Mouse (Mus musculus) layer of hippocampus, postnatal 10 days (tissue): ENCODE results near the gene Pigv. TPM values are rescaled to one million over a fixed set of nuclear protein-coding genes. Genes with fewer than 3 reads are reported as not detected.
A peak's percentile ranks its signal among the peaks of the same experiment; 100 is the strongest.
"Not testable (repeated sequence)": the region's sequence is repeated elsewhere in the genome, so short reads cannot be mapped to it uniquely, and the experiment has no call there.

Experiments used
- DNase-seq, 2 experiments: peaks; one replicate each; pipeline ENCODE4 v3.0.0; 2021; ENCODE audit warnings: low spot score in 2 of 2
- total RNA-seq, 2 experiments: library from RNA; stranded (reverse); gene quantifications; 2 replicates each; pipeline ENCODE4 v1.2.3; 2021

Gene Pigv
- total RNA-seq, 2 experiments from 2014 or later: 9.2 to 10.8 TPM

GRCm38 (mm10) chr4:133673666-133674330, 1.4 kb upstream of the Pigv start:
- peak; percentile 53 to 56 for DNase-seq

GRCm38 (mm10) chr4:133672845-133673647, 599 bp upstream of the Pigv start:
- peak in 1 of 2 experiments; percentile 34 for DNase-seq

- peak; percentile 83 to 91 for DNase-seq
Observed at GRCm38 (mm10) chr4:133671184-133671880, 1.1 kb downstream of the Pigv start.

DNA sequence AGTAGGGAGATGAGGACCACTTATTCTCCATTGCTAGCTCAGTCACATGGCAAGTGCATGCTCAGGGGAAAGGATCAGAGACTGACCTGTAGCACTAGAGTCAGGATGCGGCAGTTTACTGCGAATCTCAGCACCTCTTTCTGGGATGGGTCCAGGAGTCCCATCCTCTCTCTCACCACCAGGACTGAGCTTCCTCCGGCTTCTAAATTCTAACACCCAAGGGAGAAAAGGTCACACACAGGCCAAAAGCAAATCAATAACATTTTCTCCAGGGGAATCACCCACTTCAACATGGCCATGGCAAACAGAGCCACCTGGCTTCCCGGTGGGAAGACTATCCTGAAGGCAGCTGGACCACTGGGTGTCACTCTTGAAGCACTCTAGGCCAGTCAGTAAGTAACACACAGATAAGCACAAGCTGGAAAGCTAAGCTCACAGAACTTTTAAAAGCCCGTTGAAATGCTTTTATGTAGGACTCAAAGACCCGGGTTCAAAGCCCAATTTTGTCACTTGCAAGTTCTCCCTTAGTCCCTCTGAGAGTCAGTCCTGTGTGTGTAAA, 2.7 kb downstream of the Pigv start:
- DNase-seq: no peak

DNA sequence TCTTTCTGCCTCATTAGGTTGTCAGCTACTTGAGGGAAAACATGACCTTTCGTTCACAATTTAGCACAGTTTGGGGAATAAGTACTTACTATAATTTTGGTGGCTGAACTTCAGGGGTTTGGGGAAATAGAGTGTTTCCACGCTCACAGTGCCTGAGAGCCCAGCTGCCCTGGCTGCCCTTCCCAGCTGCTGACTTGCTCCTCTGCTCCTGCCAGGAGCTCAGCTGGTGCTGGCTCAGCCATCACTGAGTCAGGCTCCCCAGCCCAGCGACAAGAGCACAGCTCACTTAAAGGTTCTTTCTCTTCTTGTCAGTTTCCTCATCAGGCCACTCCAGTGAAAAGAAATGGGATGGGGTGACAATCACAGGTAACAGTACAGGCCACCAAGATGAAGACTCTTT, 3.9 kb downstream of the Pigv start:
- DNase-seq: no peak

- DNase-seq: no peak
Observed at GRCm38 (mm10) chr4:133666199-133666598, 6.2 kb downstream of the Pigv start.

GRCm38 (mm10) chr4:133665118-133665517, 7.3 kb downstream of the Pigv start:
- DNase-seq: peak in 1 of 2 experiments; percentile 60

DNA sequence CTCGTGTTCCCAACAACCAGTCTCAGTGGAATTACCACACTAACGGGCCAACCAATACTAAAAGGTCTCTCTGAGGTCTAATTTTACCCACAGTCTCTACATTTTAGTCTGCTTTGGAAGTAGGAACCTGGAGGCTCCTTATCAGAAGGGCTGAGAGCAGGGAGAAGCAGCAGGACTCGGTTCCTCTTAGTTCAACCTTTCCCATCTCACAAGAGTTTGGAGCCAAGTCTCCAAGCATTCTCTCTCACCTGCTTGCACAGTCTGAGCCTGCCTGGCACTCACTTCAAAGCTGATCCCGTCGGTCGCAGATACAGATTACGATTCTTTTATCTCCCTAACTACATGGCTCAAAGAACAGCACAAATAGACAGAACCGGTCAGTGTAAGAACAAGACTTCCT, 9.5 kb downstream of the Pigv start:
- DNase-seq: no peak

DNA sequence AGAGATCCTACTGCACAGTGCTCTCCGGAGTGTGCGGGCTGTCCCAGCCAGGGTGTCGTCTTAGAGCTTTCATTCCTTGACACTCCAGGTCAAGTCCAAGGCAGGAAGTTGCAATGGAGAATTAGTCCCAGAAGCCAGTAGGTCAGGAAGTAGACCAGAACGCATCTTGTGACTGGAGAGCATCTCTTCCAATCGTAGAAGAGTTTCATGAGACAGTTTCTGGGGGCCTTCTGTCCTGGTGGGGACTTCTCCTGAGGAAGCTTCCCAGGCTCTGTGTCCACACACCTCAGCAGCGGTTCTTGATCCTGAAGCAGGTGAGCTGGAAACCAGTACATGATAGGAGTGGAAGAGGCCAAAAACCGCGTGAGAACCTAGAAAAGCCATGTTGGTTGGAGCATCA, 10.0 kb downstream of the Pigv start:
- no peak for DNase-seq

DNA sequence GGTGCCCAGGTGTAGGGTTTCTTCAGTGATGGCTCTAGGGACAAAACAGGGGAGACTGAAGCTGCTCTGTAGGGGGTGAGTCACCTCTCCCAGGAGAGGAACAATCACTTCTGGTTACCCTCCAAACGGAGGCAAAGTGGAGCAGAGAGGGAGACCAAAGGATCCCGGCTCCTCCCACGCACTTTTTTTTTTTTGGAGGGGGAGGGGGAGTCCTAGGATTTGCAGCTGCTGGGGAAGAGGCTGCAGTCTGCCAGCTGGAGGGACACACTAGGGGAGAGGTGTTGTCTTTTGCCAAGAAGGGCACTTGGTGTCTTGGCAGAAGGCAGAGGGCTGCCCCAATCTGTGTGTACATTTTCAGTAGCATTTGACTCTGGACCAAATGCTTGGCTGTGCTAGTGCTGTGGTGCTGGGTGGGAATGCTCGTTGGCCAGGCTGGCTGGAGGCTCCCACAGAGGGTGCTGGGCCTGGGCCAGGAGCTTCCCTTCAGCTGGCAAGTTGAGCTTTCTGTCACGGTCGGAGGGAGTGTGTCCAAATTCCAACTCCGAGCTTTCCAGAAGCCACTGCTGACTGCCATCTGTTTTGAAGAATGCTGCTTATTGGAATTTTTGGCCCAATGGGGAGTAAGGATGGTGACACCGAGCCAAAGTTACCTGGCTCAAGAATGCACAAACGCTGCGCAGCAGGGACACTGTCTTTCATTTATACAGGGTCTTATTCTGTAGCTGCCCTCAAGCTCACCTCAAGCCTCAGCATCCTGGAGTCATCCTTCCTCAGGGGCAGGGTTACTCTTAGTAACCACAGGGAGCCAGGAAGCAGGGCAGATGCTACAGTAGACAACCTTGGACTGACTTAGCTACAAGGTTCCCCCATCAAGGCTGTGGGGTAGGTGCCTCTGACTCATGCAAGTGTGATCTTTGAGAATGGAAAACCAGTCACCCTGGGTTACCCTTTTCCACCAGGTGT, 12.0 kb downstream of the Pigv start:
- peak; percentile 89 to 91 for DNase-seq

DNA sequence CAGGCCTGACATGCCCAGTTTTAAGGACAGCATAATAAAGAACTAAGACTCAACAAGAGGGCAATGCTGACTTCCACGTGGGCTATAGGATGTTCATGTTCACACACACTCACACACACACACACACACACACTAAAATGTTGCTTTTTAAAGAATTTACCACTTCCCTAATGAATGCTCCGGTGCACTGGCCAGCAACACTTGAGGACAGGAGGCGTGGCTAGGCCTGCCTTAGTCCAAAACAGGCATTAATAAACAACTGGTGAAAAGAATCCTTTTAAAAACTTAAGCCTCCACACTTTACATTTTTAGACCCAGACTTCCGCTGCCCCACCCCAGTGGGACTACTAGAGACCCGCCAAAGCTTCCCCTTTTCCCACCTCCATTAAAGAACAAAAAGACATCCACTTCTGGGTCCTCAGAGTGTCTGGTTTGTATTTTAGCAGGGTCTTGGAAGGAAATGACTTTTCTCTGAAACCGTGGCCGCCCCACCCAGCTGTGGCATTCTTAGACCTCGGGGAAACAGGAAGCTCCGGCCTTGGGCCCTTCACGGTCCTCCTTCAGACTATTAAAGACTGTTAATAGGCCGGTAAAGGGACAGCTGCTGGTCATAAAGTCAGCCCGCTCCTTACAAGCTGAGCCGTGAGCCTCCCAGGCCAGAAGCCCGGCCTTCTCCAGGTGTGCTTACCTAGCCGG, 12.8 kb downstream of the Pigv start:
- peak in 1 of 2 experiments; percentile 33 for DNase-seq

- no peak for DNase-seq
Observed at GRCm38 (mm10) chr4:133658729-133659128, 13.7 kb downstream of the Pigv start.

DNA sequence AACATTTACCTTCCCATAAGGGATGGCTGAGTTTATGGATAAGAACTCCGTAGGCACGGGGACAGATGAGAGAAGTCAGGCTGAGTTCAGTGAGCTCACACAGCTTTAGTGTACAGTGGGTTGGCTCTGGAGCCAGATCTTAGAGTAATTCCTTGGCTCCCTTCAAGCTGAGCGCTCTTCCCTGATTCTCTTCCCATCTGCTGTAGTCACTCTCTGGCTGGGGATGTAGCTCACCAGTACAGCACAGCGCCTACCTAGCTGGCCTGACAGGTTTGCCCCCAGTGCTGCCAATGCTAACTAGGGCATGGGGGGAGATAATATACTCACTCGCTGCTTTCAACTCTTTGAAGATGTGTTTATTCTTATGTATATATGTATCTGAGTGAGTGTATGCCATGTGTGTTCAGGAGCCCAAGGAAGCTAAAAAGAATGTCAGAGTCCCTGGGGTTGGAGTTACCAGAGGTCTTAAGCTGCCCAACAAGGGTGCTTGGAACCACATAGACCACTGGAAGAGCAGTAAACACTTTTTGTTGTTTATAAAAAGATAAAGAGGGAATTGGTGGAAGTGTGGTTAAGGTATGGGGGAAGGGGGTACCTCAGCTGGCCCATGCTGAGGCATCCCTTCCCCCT, 14.5 kb downstream of the Pigv start:
- no peak for DNase-seq

GRCm38 (mm10) chr4:133656997-133657396, 15.4 kb downstream of the Pigv start:
- no peak for DNase-seq

GRCm38 (mm10) chr4:133656294-133656693, 16.2 kb downstream of the Pigv start:
- no peak for DNase-seq

- DNase-seq: not testable (repeated sequence)
Observed at GRCm38 (mm10) chr4:133654070-133654469, 18.4 kb downstream of the Pigv start.

DNA sequence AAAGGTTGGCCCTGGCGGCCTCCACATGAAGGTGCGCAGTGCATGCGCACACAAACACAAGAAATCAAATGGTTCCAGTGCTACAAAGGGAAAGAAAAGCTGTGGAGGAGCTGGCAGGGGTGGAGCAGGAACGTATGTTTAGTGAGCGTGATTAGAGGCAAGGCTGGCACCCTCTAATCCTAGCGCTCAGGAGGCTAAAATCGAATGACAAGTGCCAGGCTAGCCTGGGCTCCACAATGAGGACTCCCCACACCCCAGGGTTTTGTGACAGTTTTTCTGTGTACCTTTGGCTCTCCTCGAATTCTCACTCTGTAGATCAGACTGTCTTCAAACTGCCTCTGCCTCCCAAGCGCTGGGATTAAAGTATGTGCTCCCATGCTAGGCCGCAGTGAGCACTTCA, 19.7 kb downstream of the Pigv start:
- no peak for DNase-seq

- DNase-seq: no peak
Observed at GRCm38 (mm10) chr4:133651986-133652385, 20.5 kb downstream of the Pigv start.

DNA sequence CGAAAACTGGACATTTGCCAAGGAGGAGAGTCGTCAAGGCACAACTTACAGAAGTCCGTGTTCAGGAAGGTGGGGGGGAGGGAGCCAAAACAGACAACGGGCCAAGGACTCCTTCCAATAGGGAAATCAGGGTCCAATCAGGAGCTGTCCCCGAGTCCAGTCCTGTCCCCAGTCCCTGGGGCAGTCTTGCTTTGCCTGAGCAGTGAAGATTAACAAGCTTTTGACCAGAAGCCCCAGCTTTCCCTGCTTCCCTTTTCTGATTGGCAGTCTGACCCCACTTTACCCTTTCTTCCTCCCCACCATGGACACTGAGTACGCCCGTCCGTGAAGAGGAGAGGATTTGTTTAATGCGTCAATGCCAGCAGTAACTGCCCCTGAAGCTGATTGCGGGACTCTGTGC, 21.0 kb downstream of the Pigv start:
- no peak for DNase-seq
